Mouse (Mus musculus): ENCODE data around the gene Gm26602. TPM values are rescaled to one million over a fixed set of nuclear protein-coding genes. Genes with fewer than 3 reads are reported as not detected.

Gene Gm26602
- polyA plus RNA-seq (2012), result 0.21 TPM in 1 of 2 replicates, not detected in the other

DNA sequence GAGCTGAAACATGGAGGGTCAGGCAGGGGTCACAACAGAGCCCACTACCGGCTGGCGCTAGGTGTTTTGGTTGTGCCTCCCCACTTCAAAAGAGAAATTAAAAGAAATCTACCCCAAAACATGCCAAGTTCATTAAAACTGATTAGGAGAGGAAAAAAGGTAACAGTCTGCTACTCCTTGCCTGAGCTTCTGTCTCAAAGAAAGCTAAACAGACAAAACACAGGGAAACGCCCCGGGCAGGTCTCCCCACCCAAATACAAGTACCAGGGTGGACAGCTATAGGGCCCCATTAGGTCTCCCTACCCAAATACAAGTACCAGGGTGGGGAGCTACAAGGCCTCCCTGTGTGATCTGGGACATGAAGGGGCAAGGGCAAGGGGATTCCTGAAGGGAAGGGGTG, at the start of gene Gm26602:
Gene Gm26602, plus strand, starts transcription at position 301 of the 400 bp plus-strand sequence.
- H3K4me3 ChIP-seq (replicated peaks), result no peak within 1 kb of the TSS
- TF ChIP-seq GATA1 (IDR thresholded peaks at IDR 0.05; ENCODE audit: low read length) (no peak), TAL1 (IDR thresholded peaks at IDR 0.05; ENCODE audit: low read length) (no peak)
- H3K4me1 ChIP-seq (ENCODE audit: control insufficient read depth), result peaks cover 67% of the 10 kb centered on the region
- H3K36me3 ChIP-seq (ENCODE audit: control insufficient read depth), result peaks cover 54% of the 10 kb centered on the region
- no peaks in the 10 kb centered on the region for H3K9me3 ChIP-seq (ENCODE audit: control insufficient read depth, low read length)
- no peaks in the 10 kb centered on the region for H3K27me3 ChIP-seq (ENCODE audit: control insufficient read depth)

DNA sequence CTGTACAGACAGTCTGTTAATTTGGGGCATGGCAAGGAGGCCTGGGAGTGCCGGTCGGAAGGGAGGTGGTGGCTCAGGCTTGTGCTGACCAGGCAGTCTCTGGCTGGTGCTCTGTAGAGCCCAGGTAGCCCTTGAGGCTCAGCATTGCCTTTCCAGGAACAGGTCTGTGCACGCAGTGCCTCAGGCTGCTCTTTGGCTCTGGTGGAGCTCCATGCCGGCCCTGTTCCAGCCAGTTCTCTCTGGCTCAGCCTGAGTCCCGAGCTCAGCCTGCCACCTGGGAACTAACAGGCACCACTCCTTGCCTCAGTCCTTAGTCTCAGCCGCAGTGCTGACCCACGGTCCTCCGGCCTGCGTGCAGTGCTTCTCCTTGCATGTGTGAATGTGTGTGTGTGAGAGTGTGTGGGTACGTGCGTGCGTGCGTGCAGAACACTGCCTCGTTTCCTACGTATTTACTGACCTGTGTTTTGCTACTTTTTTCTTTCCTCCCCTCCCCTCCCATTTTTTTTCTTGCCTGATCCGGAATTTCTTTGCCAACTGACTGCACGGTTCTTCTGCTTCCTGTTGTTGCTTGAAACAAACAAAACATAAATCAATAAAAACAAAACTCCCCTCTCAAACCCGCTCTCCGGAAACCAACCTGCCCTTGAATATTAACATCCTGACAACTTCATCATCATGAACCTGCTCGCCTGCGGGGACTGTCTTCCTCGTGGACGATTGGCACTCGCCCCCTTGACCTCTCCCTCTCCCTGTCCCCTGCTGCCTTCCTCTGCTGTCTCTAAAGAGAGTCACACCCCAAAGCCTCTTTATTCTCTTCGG, 49.2 kb upstream of the Gm26602 start:
- no peak for TF ChIP-seq GATA1 (IDR thresholded peaks at IDR 0.05; ENCODE audit: low read length)
- TF ChIP-seq TAL1 (IDR thresholded peaks at IDR 0.05; ENCODE audit: low read length), result no peak
- Histone ChIP-seq H3K4me1 (ENCODE audit: control insufficient read depth) (peaks cover 44% of the 10 kb centered on the region), H3K4me3 (replicated peaks) (no peak overlapping the region)

GRCm38 (mm10) chr10:79862049-79862788, 48.4 kb upstream of the Gm26602 start:
- Histone ChIP-seq H3K4me1 (ENCODE audit: control insufficient read depth) (peaks cover 36% of the 10 kb centered on the region), H3K27me3 (ENCODE audit: control insufficient read depth) (no peaks in the 10 kb centered on the region; the same call in 1 of the 2 replicates), H3K9me3 (ENCODE audit: control insufficient read depth, low read length) (no peaks in the 10 kb centered on the region), H3K36me3 (ENCODE audit: control insufficient read depth) (peaks cover 91% of the 10 kb centered on the region), H3K4me3 (replicated peaks) (no peak overlapping the region)
- TF ChIP-seq TAL1 (IDR thresholded peaks at IDR 0.05; ENCODE audit: low read length), result no peak
- TF ChIP-seq GATA1 (IDR thresholded peaks at IDR 0.05; ENCODE audit: low read length), result no peak

More for the DNA sequence above, 49.2 kb upstream of the Gm26602 start:
- H3K9me3 ChIP-seq (ENCODE audit: control insufficient read depth, low read length), result no peaks in the 10 kb centered on the region
- peaks cover 99% of the 10 kb centered on the region for H3K36me3 ChIP-seq (ENCODE audit: control insufficient read depth)
- H3K27me3 ChIP-seq (ENCODE audit: control insufficient read depth), result no peaks in the 10 kb centered on the region; the same call in 1 of the 2 replicates

DNA sequence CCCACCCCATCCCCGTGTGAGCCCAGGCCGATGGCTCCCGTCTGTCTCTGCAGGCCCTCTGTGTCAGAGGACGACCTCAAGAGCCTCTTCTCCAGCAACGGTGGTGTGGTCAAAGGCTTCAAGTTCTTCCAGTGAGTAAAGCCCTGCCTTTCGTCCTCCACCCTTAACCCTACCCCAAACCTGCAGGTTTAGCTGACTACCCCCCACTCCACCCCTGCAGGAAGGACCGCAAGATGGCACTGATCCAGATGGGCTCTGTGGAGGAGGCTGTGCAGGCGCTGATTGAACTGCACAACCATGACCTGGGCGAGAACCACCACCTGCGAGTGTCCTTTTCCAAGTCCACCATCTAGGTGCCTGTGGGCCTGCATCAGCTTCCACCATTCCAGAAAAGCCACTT, 47.7 kb upstream of the Gm26602 start:
- Histone ChIP-seq H3K4me1 (ENCODE audit: control insufficient read depth) (peaks cover 29% of the 10 kb centered on the region), H3K9me3 (ENCODE audit: control insufficient read depth, low read length) (no peaks in the 10 kb centered on the region), H3K27me3 (ENCODE audit: control insufficient read depth) (no peaks in the 10 kb centered on the region; the same call in 1 of the 2 replicates), H3K4me3 (replicated peaks) (no peak overlapping the region), H3K36me3 (ENCODE audit: control insufficient read depth) (peaks cover 84% of the 10 kb centered on the region)
- TF ChIP-seq TAL1 (IDR thresholded peaks at IDR 0.05; ENCODE audit: low read length), result no peak
- TF ChIP-seq GATA1 (IDR thresholded peaks at IDR 0.05; ENCODE audit: low read length), result no peak

GRCm38 (mm10) chr10:79864351-79865188, 46.1 kb upstream of the Gm26602 start:
- no peak for TF ChIP-seq TAL1 (IDR thresholded peaks at IDR 0.05; ENCODE audit: low read length)
- no peak for TF ChIP-seq GATA1 (IDR thresholded peaks at IDR 0.05; ENCODE audit: low read length)
- H3K27me3 ChIP-seq (ENCODE audit: control insufficient read depth), result no peaks in the 10 kb centered on the region; the same call in none of the 2 replicates
- peaks cover 67% of the 10 kb centered on the region for H3K36me3 ChIP-seq (ENCODE audit: control insufficient read depth)
- H3K4me3 ChIP-seq (replicated peaks), result no peak overlapping the region
- no peaks in the 10 kb centered on the region for H3K9me3 ChIP-seq (ENCODE audit: control insufficient read depth, low read length)
- H3K4me1 ChIP-seq (ENCODE audit: control insufficient read depth), result peaks cover 17% of the 10 kb centered on the region

DNA sequence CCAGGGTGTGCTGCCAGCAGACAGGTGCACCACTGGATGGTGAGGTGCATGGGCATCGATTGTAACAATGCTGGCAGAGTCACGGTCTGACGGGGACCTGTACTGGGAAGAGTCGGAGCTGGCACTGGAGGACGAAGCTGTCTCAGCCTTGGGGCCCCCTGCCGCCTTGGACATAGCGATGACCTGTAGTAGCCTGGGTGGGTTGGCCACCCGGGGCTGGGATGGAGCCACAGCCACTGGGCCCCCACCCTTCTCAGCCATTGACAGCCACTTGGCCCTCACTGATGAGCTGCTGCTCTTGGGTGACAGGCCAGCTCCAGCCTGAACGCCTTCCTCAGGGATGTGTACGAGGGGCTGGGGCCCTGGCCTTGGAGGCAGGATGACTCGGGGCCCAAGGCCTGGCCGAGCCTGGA, 45.5 kb upstream of the Gm26602 start:
- Histone ChIP-seq H3K36me3 (ENCODE audit: control insufficient read depth) (peaks cover 61% of the 10 kb centered on the region), H3K4me3 (replicated peaks) (no peak overlapping the region), H3K9me3 (ENCODE audit: control insufficient read depth, low read length) (no peaks in the 10 kb centered on the region), H3K27me3 (ENCODE audit: control insufficient read depth) (no peaks in the 10 kb centered on the region; the same call in none of the 2 replicates), H3K4me1 (ENCODE audit: control insufficient read depth) (peaks cover 12% of the 10 kb centered on the region)
- TF ChIP-seq TAL1 (IDR thresholded peaks at IDR 0.05; ENCODE audit: low read length) (no peak), GATA1 (IDR thresholded peaks at IDR 0.05; ENCODE audit: low read length) (no peak)

DNA sequence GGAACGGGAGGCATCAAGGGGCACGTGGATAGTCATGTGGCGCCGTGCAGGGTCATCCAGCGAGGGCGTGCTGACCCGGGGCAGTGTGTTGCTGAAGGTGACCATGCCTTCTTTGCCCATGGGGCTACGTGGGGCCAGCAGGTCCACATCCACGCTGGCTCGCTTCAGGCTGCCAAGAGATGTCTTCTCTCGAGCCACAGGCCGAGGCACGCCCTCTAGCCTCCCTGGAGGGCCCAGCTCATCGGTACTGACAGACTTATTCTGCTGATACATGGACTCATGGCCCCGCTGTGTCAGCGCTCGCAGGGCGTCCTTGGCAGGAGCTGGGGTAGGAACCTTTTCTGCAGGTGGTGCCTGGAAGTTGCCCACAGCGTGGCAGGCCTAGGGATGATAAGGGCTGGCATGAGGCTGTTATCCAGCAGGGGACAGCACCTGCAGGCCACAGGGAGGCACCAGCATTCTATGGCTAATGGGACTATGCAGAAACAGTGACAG, 44.8 kb upstream of the Gm26602 start:
- TF ChIP-seq GATA1 (IDR thresholded peaks at IDR 0.05; ENCODE audit: low read length) (no peak), TAL1 (IDR thresholded peaks at IDR 0.05; ENCODE audit: low read length) (no peak)
- Histone ChIP-seq H3K4me3 (replicated peaks) (no peak overlapping the region), H3K4me1 (ENCODE audit: control insufficient read depth) (peaks cover 7% of the 10 kb centered on the region), H3K9me3 (ENCODE audit: control insufficient read depth, low read length) (no peaks in the 10 kb centered on the region), H3K27me3 (ENCODE audit: control insufficient read depth) (no peaks in the 10 kb centered on the region; the same call in 1 of the 2 replicates), H3K36me3 (ENCODE audit: control insufficient read depth) (peaks cover 55% of the 10 kb centered on the region)

DNA sequence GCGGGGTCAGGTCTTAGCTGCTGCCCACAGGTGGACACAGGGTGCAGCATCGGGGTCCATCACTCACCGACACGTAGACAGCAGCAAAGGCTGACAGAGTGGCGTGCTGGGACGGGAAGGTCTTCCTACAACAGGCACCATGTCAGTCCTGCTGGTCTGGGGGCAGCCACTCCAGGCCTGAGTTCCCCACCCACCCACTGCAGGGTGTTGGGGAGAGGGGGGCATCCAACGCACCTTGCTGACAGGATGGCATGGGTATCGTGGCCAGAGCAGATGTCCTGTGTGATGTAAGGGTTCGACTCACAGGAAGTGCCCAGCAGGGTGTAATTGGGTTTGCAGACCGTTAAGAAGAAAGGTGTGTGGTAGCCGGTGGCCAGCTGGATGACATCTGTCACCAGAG, 44.1 kb upstream of the Gm26602 start:
- no peaks in the 10 kb centered on the region; the same call in none of the 2 replicates for H3K27me3 ChIP-seq (ENCODE audit: control insufficient read depth)
- H3K36me3 ChIP-seq (ENCODE audit: control insufficient read depth), result peaks cover 47% of the 10 kb centered on the region
- no peak for TF ChIP-seq GATA1 (IDR thresholded peaks at IDR 0.05; ENCODE audit: low read length)
- TF ChIP-seq TAL1 (IDR thresholded peaks at IDR 0.05; ENCODE audit: low read length), result no peak
- peaks cover 7% of the 10 kb centered on the region for H3K4me1 ChIP-seq (ENCODE audit: control insufficient read depth)
- no peaks in the 10 kb centered on the region for H3K9me3 ChIP-seq (ENCODE audit: control insufficient read depth, low read length)
- H3K4me3 ChIP-seq (replicated peaks), result no peak overlapping the region
